Mouse (Mus musculus) embryonic stem cell, embryonic (primary cell): ENCODE measurements at regions not wholly inside any gene's neighbourhood (a gene's known extent, or its start where the extent isn't known, plus 50 kb on each side); places are given as distances from the start of the nearest gene placed in this dataset.

Experiments used
- CTCF ChIA-PET, 4 experiments: fragments of 300-600 bp in 2 of 4; fragments of 350-600 bp in 2 of 4; sonication (Branson Sonifier 250); formaldehyde crosslinking; loops; one replicate each; lab custom pipeline; 2022; ENCODE audit warnings: inconsistent platforms in 2 of 4; lab: Charles Lee
- POLR2A ChIA-PET, 4 experiments: fragments of 300-600 bp in 2 of 4; fragments of 350-600 bp in 2 of 4; sonication (Branson Sonifier 250); formaldehyde crosslinking; loops; one replicate each; lab custom pipeline; 2022; ENCODE audit warnings: antibody characterized with exemption in 4 of 4, inconsistent platforms in 1 of 4; lab: Charles Lee

- POLR2A ChIA-PET = no interaction called here
Measured at GRCm38 (mm10) chr10:50073185-50073980, 284.8 kb upstream of the Grik2 start.

GRCm38 (mm10) chr10:50071857-50072256 lies 283.3 kb upstream of the Grik2 start:
- ChIA-PET POLR2A (no interaction called here), CTCF (no interaction called here)

More at GRCm38 (mm10) chr10:50073185-50073980, 284.8 kb upstream of the Grik2 start:
- CTCF ChIA-PET = interaction anchor here in 1 of 4 experiments (0.6 kb wide), 1 partner anchor 1893 kb away, joined by 3 read pairs; no protein-coding TSS in a partner anchor

- ChIA-PET POLR2A (no interaction called here), CTCF (no interaction called here)
Measured at GRCm38 (mm10) chr10:50063392-50063791, 274.8 kb upstream of the Grik2 start.

GRCm38 (mm10) chr10:50062716-50063115 lies 274.1 kb upstream of the Grik2 start:
- ChIA-PET CTCF (no interaction called here), POLR2A (no interaction called here)
